Mouse (Mus musculus) embryonic facial prominence, embryonic 14.5 days (tissue): Measurements from ENCODE around the gene Cnot10. TPM values are rescaled to one million over a fixed set of nuclear protein-coding genes. Genes with fewer than 3 reads are reported as not detected.

Experiments
- ATAC-seq: fragments of 200-750 bp; cut with Nextera tagmentation; 2 replicates; pipeline ENCODE4 v1.8.0; 2017; ENCODE audit warnings: low read depth, moderate number of reproducible peaks, moderate TSS enrichment
- DNase-seq: peaks from one replicate; pipeline ENCODE4 v3.0.0-alpha.2; 2015; ENCODE audit warnings: low spot score
- H3K27ac ChIP-seq: fragments of 300-500 bp; sonication (generic); replicated peaks from 2 replicates; pipeline ENCODE4 v1.5.1; 2014; ENCODE audit warnings: low read depth, mild to moderate bottlenecking, low read length, moderate library complexity
- H3K27me3 ChIP-seq: fragments of 300-500 bp; sonication (generic); replicated peaks from 2 replicates; pipeline ENCODE4 v1.6.1; 2014; ENCODE audit warnings: low read length; ENCODE audit not compliant: control insufficient read depth, insufficient read depth
- H3K36me3 ChIP-seq: fragments of 300-500 bp; sonication (generic); 2 replicates; pipeline ENCODE4 v1.6.1; 2014; ENCODE audit warnings: low read length, mixed read lengths; ENCODE audit not compliant: control insufficient read depth, insufficient read depth
- H3K4me1 ChIP-seq: fragments of 300-500 bp; sonication (generic); 2 replicates; pipeline ENCODE4 v1.6.1; 2014; ENCODE audit warnings: antibody characterized with exemption, low read length; ENCODE audit not compliant: control insufficient read depth, insufficient read depth
- H3K4me2 ChIP-seq: fragments of 300-500 bp; sonication (generic); 2 replicates; pipeline ENCODE4 v1.6.1; 2014; ENCODE audit warnings: low read depth, mild to moderate bottlenecking, low read length, moderate library complexity, mixed read lengths
- H3K4me3 ChIP-seq: fragments of 300-500 bp; sonication (generic); 2 replicates; pipeline ENCODE4 v1.5.1; 2014; ENCODE audit warnings: low read depth, mild to moderate bottlenecking, low read length
- H3K9ac ChIP-seq: fragments of 300-500 bp; sonication (generic); 2 replicates; pipeline ENCODE4 v1.6.1; 2014; ENCODE audit warnings: low read depth, mild to moderate bottlenecking, low read length, moderate library complexity, mixed read lengths
- H3K9me3 ChIP-seq: fragments of 300-500 bp; sonication (generic); 2 replicates; pipeline ENCODE4 v1.6.1; 2016; ENCODE audit warnings: low read length; ENCODE audit not compliant: control insufficient read depth
- WGBS: fragments of 180-500 bp; shearing (Covaris S2); extraction: QIAGEN DNeasy Blood & Tissue Kit; methylation state at CpG from one replicate; pipeline ENCODE4 v1.1.7; 2014; 5-methylcytosine and 5-hydroxymethylcytosine counted together
- polyA plus RNA-seq: library from polyadenylated mRNA; unstranded; fragments of >200 nt; fragmentation: Nextera tagmentation; extraction: Ambion mirVana; gene quantifications from 2 replicates; pipeline ENCODE4 v1.2.1, GENCODE M21; 2014

Cnot10 gene
- polyA plus RNA-seq, 1 experiment from 2014 or later = 52.4 TPM

DNA sequence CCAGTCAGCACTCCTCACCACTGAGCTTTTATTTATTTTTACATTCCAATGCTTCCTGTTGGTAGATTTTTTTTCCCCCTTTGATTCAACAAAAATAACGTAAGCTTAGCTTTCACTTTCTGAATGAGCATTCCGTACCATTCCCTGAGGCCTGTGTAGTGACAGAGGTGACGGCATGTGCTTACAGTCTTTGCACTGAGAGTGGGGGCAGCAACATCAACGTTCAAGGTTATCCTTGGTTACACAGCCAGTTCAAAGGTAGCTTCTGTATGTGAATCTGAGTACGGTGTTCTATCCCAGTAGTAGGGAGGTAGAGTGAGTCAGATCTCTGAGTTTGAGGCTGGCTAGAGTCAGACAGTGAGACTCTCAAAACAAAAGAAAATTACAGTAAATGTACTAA, 18.8 kb downstream of the Cnot10 start:
- no peak for DNase-seq
- ATAC-seq = no peak
- Histone ChIP-seq H3K27ac (no peak overlapping the region), H3K36me3 (peaks cover 86% of the 10 kb centered on the region), H3K4me3 (no peak overlapping the region), H3K27me3 (no peaks in the 10 kb centered on the region), H3K9ac (no peak overlapping the region), H3K9me3 (no peaks in the 10 kb centered on the region), H3K4me1 (no peaks in the 10 kb centered on the region), H3K4me2 (no peak overlapping the region)
- WGBS = 87% methylated on average over 5 of the region's 5 CpGs

DNA sequence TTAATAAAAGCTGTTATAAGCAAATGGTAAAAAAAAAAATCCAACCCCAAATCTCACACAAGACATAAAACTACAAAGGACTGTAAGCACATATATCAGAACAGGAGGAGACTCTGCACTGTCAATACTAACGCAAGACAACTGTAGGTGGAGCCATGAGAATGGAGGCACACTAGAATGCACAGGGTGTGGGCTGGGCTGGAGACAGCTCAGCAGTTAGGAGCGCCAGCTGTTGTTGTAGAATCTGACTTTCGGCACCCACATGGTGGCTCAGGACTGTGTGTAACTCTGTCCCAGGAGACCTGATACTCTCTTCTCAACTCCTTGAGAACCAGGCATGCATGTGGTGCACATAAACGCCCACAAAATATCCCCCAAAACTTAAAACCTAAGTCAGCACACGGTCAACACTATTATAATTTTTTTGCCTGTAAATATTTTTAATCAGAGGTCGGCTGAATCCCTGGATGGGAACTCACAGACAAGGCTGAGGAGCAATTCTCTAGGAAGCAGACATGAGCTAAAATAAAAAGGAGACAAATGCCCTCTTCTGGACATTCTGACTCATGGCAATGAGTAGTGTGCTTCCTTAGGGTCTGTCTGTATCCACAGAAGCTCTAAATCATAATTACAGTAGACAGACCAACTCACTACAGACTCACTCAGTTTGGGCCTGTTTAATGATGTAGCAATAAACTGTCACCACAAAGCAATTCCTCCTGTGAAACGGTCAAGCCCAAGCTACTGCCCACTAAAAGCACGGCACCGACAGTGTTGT, 25.6 kb downstream of the Cnot10 start:
- WGBS = 82% methylated on average over 9 of the region's 9 CpGs
- H3K36me3 ChIP-seq = peaks cover 77% of the 10 kb centered on the region
- H3K27me3 ChIP-seq = no peaks in the 10 kb centered on the region
- no peaks in the 10 kb centered on the region for H3K4me1 ChIP-seq
- DNase-seq (peak; percentile 17), ATAC-seq (no peak; the same call in 1 of the 2 replicates)
- no peaks in the 10 kb centered on the region for H3K9me3 ChIP-seq
- H3K27ac ChIP-seq = no peak overlapping the region
- H3K4me3 ChIP-seq = no peak overlapping the region
- no peak overlapping the region for H3K4me2 ChIP-seq
- no peak overlapping the region for H3K9ac ChIP-seq

DNA sequence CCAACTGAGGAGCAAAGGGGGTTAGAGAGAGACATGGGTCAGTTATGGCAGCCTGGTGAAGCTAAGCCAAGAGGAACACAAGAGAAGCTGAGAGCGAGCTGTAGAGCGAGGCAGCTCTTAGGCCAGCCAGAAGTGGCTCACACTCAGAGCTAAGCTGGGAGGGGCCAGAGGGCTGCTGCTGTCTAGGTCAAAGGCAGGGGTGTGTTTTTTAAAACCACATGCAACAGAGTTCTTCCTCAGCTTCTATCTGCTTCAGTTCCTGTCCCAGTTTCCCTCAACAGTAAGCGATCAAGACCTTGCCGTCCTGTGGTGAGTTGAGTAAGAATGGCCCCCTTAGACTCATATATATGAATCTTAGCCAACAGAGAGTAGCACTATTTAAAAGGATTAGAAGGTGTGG, 27.0 kb downstream of the Cnot10 start:
- no peak overlapping the region for H3K27ac ChIP-seq
- no peaks in the 10 kb centered on the region for H3K4me1 ChIP-seq
- no peak overlapping the region for H3K4me3 ChIP-seq
- no peaks in the 10 kb centered on the region for H3K9me3 ChIP-seq
- no peaks in the 10 kb centered on the region for H3K27me3 ChIP-seq
- peaks cover 81% of the 10 kb centered on the region for H3K36me3 ChIP-seq
- H3K4me2 ChIP-seq = no peak overlapping the region
- 97% methylated on average over 4 of the region's 4 CpGs for WGBS
- no peak overlapping the region for H3K9ac ChIP-seq
- no peak for ATAC-seq
- DNase-seq = no peak

DNA sequence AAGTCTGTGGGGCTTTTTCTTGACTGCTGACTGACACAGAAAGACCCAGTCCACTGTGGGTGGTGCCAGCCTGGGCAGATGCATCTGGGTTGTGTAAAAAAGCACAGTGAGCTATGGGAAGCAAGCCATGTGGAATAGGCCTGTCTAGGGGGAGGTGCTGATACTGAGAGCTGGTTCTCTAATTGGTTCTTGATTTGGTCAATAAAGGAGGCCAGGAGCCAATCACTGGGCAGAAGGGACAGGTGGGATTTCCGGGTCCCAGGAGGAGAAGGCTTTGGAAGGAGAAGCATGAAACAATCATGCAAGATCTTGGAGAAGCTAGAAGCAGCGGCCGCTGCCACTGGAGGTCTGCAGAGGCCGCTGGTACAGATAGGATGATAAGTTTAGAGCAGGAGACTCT, 27.4 kb downstream of the Cnot10 start:
- H3K4me3 ChIP-seq = no peak overlapping the region
- no peaks in the 10 kb centered on the region for H3K4me1 ChIP-seq
- 79% methylated on average over 4 of the region's 4 CpGs for WGBS
- H3K27me3 ChIP-seq = no peaks in the 10 kb centered on the region
- DNase-seq = no peak
- no peak overlapping the region for H3K4me2 ChIP-seq
- ATAC-seq = no peak
- no peak overlapping the region for H3K27ac ChIP-seq
- H3K9ac ChIP-seq = no peak overlapping the region
- H3K36me3 ChIP-seq = peaks cover 81% of the 10 kb centered on the region
- H3K9me3 ChIP-seq = no peaks in the 10 kb centered on the region

DNA sequence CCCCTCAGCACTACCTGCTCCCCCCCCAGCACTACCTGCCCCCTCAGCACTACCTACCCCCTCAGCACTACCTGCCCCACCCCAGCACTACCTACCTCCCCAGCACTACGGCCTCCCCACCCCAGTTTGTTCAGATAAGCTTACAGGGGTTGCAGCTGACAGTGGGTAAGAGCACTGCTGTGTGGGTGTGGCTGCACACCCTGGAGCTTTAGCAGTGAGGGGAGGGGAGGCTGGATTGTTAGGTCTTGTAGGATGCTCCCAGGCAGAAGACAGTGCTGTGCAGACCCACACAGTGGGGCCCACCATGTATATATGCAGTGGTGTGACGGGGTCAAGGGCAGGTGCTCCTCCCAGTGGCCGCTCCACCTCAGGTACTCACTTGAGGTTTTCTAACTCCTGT, 29.7 kb downstream of the Cnot10 start:
- Histone ChIP-seq H3K9ac (no peak overlapping the region), H3K36me3 (peaks cover 71% of the 10 kb centered on the region), H3K9me3 (no peaks in the 10 kb centered on the region), H3K4me2 (no peak overlapping the region), H3K27ac (no peak overlapping the region), H3K4me3 (no peak overlapping the region), H3K4me1 (no peaks in the 10 kb centered on the region), H3K27me3 (no peaks in the 10 kb centered on the region)
- no peak for ATAC-seq
- 92% methylated on average over 3 of the region's 3 CpGs for WGBS
- DNase-seq = no peak

DNA sequence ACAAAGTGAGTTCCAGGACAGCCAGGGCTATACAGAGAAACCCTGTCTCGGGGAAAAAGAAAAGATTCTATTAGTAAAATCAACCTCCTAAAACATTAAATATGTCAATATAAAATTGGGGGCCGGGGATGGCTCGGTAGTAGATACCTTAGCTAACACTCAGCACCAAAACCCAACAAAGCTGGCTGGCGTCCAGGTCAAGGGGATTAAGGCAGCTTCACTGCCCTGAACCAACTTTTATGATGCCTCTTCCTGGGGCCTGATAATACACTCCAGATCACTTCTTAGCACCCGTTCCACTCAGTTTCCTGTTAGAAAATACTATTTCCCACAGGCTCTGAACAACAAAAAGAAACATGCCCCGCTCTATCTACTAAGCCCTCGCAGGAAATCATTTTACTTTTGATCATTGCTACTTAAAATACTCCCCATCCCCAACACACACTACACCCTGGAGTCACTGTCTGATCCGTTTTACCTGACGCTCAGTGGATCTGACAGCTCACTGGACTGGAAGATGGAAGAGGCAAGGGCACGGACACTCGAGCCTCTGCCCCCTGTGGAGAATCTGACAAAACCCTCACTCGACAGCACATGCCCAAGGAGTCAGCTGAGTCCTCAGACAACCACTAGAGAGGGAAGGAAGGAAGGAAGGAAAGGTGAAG, 36.0 kb downstream of the Cnot10 start:
- ATAC-seq = peak; percentile 60; the same call in 1 of the 2 replicates
- Histone ChIP-seq H3K4me1 (no peaks in the 10 kb centered on the region), H3K36me3 (peaks cover 47% of the 10 kb centered on the region), H3K9me3 (no peaks in the 10 kb centered on the region), H3K9ac (no peak overlapping the region), H3K4me2 (no peak overlapping the region), H3K4me3 (no peak overlapping the region), H3K27ac (no peak overlapping the region), H3K27me3 (no peaks in the 10 kb centered on the region)
- 66% methylated on average over 12 of the region's 12 CpGs for WGBS
- DNase-seq = peak; percentile 29

DNA sequence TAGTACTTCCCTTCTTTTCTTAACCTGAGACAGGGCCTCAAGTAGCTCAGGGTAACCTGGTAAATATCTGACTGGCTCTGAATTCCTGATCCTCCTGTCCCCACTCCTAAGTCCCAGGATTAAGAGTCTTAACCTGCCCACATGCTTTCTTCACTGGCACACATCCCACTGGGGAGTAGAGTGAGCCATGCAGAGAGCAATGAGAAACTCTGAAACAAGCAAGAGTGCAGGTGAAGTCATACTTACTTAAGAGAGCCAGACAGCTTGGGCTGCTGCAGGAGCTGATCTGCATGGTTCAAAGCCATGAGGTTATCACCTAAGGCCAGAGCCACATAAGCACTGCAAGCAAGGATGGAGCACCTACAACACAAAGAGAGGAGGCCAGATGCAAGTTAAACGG, 38.9 kb downstream of the Cnot10 start:
- no peaks in the 10 kb centered on the region for H3K9me3 ChIP-seq
- ATAC-seq = no peak
- H3K36me3 ChIP-seq = peaks cover 55% of the 10 kb centered on the region
- no peak overlapping the region for H3K4me3 ChIP-seq
- H3K4me2 ChIP-seq = no peak overlapping the region
- H3K27ac ChIP-seq = no peak overlapping the region
- DNase-seq = no peak
- H3K4me1 ChIP-seq = no peaks in the 10 kb centered on the region
- WGBS = 70% methylated on average over 1 of the region's 1 CpGs
- H3K9ac ChIP-seq = no peak overlapping the region
- no peaks in the 10 kb centered on the region for H3K27me3 ChIP-seq

DNA sequence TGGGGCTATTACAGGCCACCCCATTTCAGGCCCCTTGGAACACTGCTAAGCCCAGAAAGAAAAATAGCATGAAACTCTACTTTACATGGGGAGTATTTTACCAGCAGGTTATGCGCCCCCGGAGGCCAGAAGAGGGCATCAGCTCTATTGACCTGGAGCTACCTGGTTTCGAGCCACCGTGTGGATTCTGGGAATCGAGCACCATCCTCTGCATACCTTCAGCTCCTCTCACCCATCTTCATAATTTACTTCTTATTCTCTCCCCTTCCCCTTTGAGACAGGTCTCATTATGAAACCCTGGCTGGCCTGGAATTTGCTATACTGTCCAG, 55.0 kb downstream of the Cnot10 start:
- H3K27ac ChIP-seq = no peak overlapping the region
- no peaks in the 10 kb centered on the region for H3K27me3 ChIP-seq
- no peak overlapping the region for H3K4me2 ChIP-seq
- H3K9me3 ChIP-seq = no peaks in the 10 kb centered on the region
- ATAC-seq (no peak), DNase-seq (no peak)
- 39% methylated on average over 5 of the region's 5 CpGs for WGBS
- H3K9ac ChIP-seq = no peak overlapping the region
- H3K36me3 ChIP-seq = peaks cover 44% of the 10 kb centered on the region
- H3K4me3 ChIP-seq = no peak overlapping the region
- H3K4me1 ChIP-seq = no peaks in the 10 kb centered on the region
